ENCODE assay signal across 19 mouse cellular contexts in the genomic region with DNA sequence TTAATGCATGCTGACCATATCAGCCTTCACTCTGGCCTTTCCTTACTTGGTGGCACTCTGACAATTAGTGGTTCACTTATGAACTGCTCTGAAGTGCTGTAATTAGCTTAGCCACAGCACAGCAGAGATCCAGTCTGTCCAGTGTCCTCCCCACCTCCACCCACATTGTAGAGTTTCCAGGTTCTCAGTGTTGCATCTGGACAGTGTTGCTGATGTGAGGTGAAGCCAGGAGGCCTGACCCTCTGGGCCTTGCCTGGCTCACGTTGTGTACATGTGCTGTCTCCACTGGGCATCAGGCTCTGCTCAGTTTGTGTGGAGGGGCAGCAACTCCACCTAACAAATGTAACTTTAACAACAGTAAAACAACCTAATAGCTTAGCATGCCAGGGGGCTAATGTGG.
DNase-seq lines count a peak whose midpoint lies in the region; ATAC-seq and TF ChIP-seq lines count a peak whose summit lies in the region.
"Had no signal": no experiment of that assay in that cellular context is flagged by ENCODE, and none has a peak within 500 bp of the region (broad histone marks: within the 10 kb centered on the region; RNA-seq: fewer than 3 reads in every experiment).

No protein-coding gene starts in this region.

- H3K9me3 ChIP-seq in hindbrain, embryonic 11.5 days (ENCODE audit: control insufficient read depth, low read length) = no peaks in the 10 kb centered on the region
- no peaks in the 10 kb centered on the region for H3K9me3 ChIP-seq in hindbrain, embryonic 13.5 days
- H3K9me3 ChIP-seq in forebrain, postnatal 0 days (ENCODE audit: low read length) = no peaks in the 10 kb centered on the region
- H3K9me3 ChIP-seq in neural tube, embryonic 12.5 days = no peaks in the 10 kb centered on the region
- H3K9me3 ChIP-seq: stomach, embryonic 15.5 days had no signal

- 0 out of 2 replicates have a peak, but pooled peaks have one; percentile 32 for ATAC-seq in hindbrain, embryonic 11.5 days (ENCODE audit: low FRiP score)
- ATAC-seq in hindbrain, embryonic 13.5 days (ENCODE audit: low FRiP score) = no peak
- peak; percentile 5; the same call in 1 of the 2 replicates for ATAC-seq in forebrain, postnatal 0 days
- 0 out of 2 replicates have a peak, but pooled peaks have one; percentile 12 for ATAC-seq in neural tube, embryonic 12.5 days (ENCODE audit: low FRiP score, low read depth)
- ATAC-seq: liver, postnatal 0 days; Patski had no signal

- H3K36me3 ChIP-seq in hindbrain, embryonic 11.5 days (ENCODE audit: control insufficient read depth, insufficient read depth, low read length) = no peaks in the 10 kb centered on the region
- H3K36me3 ChIP-seq in hindbrain, embryonic 13.5 days = no peaks in the 10 kb centered on the region
- no peaks in the 10 kb centered on the region for H3K36me3 ChIP-seq in forebrain, postnatal 0 days (ENCODE audit: insufficient read depth)
- H3K36me3 ChIP-seq in neural tube, embryonic 12.5 days = no peaks in the 10 kb centered on the region
- H3K36me3 ChIP-seq: stomach, embryonic 15.5 days had no signal

- H3K4me1 ChIP-seq in cerebellum, adult 2 months (ENCODE audit: control insufficient read depth, insufficient read depth, low read length) = peaks cover 15% of the 10 kb centered on the region
- H3K4me1 ChIP-seq in hindbrain, embryonic 11.5 days (replicated peaks; ENCODE audit: control insufficient read depth, insufficient read depth, low read length) = 0 out of 2 replicates have a peak, but pooled peaks cover 5% of the 10 kb centered on the region
- peaks cover 19% of the 10 kb centered on the region for H3K4me1 ChIP-seq in hindbrain, embryonic 13.5 days (replicated peaks)
- H3K4me1 ChIP-seq in forebrain, postnatal 0 days (ENCODE audit: insufficient read depth) = peaks cover 6% of the 10 kb centered on the region; the same call in 1 of the 2 replicates
- H3K4me1 ChIP-seq in neural tube, embryonic 12.5 days = peaks cover 11% of the 10 kb centered on the region
- H3K4me1 ChIP-seq: stomach, embryonic 15.5 days had no signal

- peak; percentile 36 for DNase-seq in cerebellum, postnatal 10 days
- no peak for DNase-seq in cerebellum, adult 2 months
- DNase-seq in hindbrain, embryonic 11.5 days (ENCODE audit: low spot score) = no peak
- no peak for DNase-seq in forebrain, postnatal 0 days
- DNase-seq in liver = no peak
- DNase-seq in layer of hippocampus, postnatal 10 days (ENCODE audit: low spot score in 2 of 2) = no peak
- DNase-seq: adrenal gland, adult 8-10 months; gastrocnemius, postnatal 14 days; kidney, adult 11 months; kidney, postnatal 10 days; liver, postnatal 0 days; lung, postnatal 10 days; midbrain, embryonic 14.5 days; thymus, adult 18-20 months; thymus, postnatal 4 days had no signal

- no peak overlapping the region for H3K9ac ChIP-seq in hindbrain, embryonic 11.5 days (ENCODE audit: low read depth, low read length)
- no peak overlapping the region for H3K9ac ChIP-seq in hindbrain, embryonic 13.5 days
- no peak overlapping the region for H3K9ac ChIP-seq in forebrain, postnatal 0 days
- H3K9ac ChIP-seq in neural tube, embryonic 12.5 days = no peak overlapping the region
- H3K9ac ChIP-seq: liver, postnatal 0 days; stomach, embryonic 15.5 days had no signal

- no peaks in the 10 kb centered on the region for H3K27me3 ChIP-seq in cerebellum, adult 2 months (ENCODE audit: control insufficient read depth, insufficient read depth, low read length)
- H3K27me3 ChIP-seq in hindbrain, embryonic 11.5 days (ENCODE audit: control insufficient read depth, insufficient read depth, low read length) = no peaks in the 10 kb centered on the region
- peaks cover 5% of the 10 kb centered on the region; the same call in 1 of the 2 replicates for H3K27me3 ChIP-seq in hindbrain, embryonic 13.5 days
- no peaks in the 10 kb centered on the region for H3K27me3 ChIP-seq in forebrain, postnatal 0 days (ENCODE audit: insufficient read depth, low read length)
- H3K27me3 ChIP-seq in neural tube, embryonic 12.5 days (replicated peaks) = peaks cover 6% of the 10 kb centered on the region; the same call in 1 of the 2 replicates
- H3K27me3 ChIP-seq: stomach, embryonic 15.5 days had no signal

- WGBS in cerebellum, adult 2 months = 84% methylated on average over 1 of the region's 1 CpGs
- 28% methylated on average over 1 of the region's 1 CpGs for WGBS in hindbrain, embryonic 11.5 days
- WGBS in hindbrain, embryonic 13.5 days = 21% methylated on average over 1 of the region's 1 CpGs
- WGBS in forebrain, postnatal 0 days = 9% methylated on average over 1 of the region's 1 CpGs
- WGBS in neural tube, embryonic 12.5 days = 9% methylated on average over 1 of the region's 1 CpGs

- no peak for TF ChIP-seq CTCF in cerebellum, adult 2 months (IDR thresholded peaks at IDR 0.05; ENCODE audit: borderline replicate concordance, insufficient read depth, low read depth, low read length)
- TF ChIP-seq CTCF in forebrain, postnatal 0 days (IDR thresholded peaks at IDR 0.05; ENCODE audit: low read depth) = no peak

- no peak overlapping the region for H3K4me2 ChIP-seq in hindbrain, embryonic 11.5 days (replicated peaks; ENCODE audit: low read depth, low read length)
- H3K4me2 ChIP-seq in hindbrain, embryonic 13.5 days = no peak overlapping the region
- no peak overlapping the region for H3K4me2 ChIP-seq in forebrain, postnatal 0 days (ENCODE audit: low read depth)
- no peak overlapping the region for H3K4me2 ChIP-seq in neural tube, embryonic 12.5 days (replicated peaks)
- H3K4me2 ChIP-seq: stomach, embryonic 15.5 days had no signal

- no peak for TF ChIP-seq POLR2A in cerebellum, adult 2 months (IDR thresholded peaks at IDR 0.05; ENCODE audit: borderline replicate concordance, insufficient read depth, low read length)

- no peak overlapping the region for H3K4me3 ChIP-seq in cerebellum, adult 2 months (replicated peaks; ENCODE audit: insufficient read depth, low read depth, low read length)
- H3K4me3 ChIP-seq in hindbrain, embryonic 11.5 days (ENCODE audit: low read depth, low read length) = no peak overlapping the region
- no peak overlapping the region for H3K4me3 ChIP-seq in hindbrain, embryonic 13.5 days
- no peak overlapping the region for H3K4me3 ChIP-seq in forebrain, postnatal 0 days (ENCODE audit: low read depth, low read length)
- H3K4me3 ChIP-seq in neural tube, embryonic 12.5 days = no peak overlapping the region
- H3K4me3 ChIP-seq: stomach, embryonic 15.5 days had no signal

- H3K27ac ChIP-seq in cerebellum, adult 2 months (ENCODE audit: insufficient read depth, low read length) = no peak overlapping the region
- no peak overlapping the region for H3K27ac ChIP-seq in hindbrain, embryonic 11.5 days (ENCODE audit: low read depth, low read length)
- H3K27ac ChIP-seq in hindbrain, embryonic 13.5 days = no peak overlapping the region
- no peak overlapping the region; the same call in 1 of the 2 replicates for H3K27ac ChIP-seq in forebrain, postnatal 0 days (ENCODE audit: low read depth, low read length)
- H3K27ac ChIP-seq in neural tube, embryonic 12.5 days = no peak overlapping the region
- H3K27ac ChIP-seq: stomach, embryonic 15.5 days had no signal

Comparison
In these comparisons a context has a peak if more than half of its experiments do, and no peak if none do; other contexts are left out.
1. DNase-seq: peak in cerebellum, postnatal 10 days (2 of 2); none in cerebellum, adult 2 months (0 of 2), hindbrain, embryonic 11.5 days (single experiment), forebrain, postnatal 0 days (single experiment), liver (single experiment) and layer of hippocampus, postnatal 10 days (0 of 2).